Mouse (Mus musculus): ENCODE measurements around the gene Bhlhb9.
"Not testable (repeated sequence)": the region's sequence is repeated elsewhere in the genome, so short reads cannot be mapped to it uniquely, and the experiment has no call there.

The Bhlhb9 gene

DNA sequence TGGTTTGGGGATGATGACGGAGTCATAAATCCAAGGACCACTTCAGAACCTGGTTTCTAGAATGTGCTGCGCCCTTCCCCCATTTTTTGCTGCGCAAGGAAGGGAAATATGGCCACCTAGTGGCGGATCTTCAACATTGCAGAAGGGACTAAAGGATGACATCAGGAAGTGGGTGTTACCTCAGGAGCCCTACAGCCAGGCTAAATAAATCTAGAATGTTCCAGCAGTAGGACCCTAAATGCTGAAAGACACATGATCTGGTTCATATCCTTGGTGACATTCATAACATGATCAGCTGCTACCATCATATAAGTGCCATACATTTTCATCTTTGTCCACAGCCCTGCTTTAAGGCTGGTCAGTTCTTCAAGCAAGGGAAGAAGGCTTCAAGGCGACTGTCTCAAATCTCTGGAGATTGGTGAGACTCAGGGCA, at the start of gene Bhlhb9:
Gene Bhlhb9, plus strand, starts transcription at position 383 of the 433 bp plus-strand sequence.
- peak; percentile 60 to 71 for DNase-seq

DNA sequence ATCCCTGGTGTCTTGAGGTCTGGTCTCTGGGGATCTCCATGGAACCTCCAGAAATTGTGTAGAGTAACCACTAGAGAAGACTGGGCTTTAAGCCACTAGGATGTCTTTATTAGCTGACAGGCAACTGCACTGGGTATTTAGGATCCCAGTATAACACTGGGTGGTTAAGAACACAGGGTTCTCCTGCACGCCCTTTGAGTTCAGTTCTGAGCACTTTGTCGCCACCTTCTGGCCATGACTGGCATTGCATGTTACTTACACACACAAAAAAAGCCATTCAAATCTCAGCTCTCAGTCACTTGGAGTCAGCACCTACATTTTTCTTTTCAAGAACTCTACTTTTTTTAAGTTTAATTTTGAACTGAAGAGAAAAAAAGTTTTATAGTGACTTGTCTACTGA, 44.6 kb upstream of the Bhlhb9 start:
- peak; percentile 82 to 84 for DNase-seq

DNA sequence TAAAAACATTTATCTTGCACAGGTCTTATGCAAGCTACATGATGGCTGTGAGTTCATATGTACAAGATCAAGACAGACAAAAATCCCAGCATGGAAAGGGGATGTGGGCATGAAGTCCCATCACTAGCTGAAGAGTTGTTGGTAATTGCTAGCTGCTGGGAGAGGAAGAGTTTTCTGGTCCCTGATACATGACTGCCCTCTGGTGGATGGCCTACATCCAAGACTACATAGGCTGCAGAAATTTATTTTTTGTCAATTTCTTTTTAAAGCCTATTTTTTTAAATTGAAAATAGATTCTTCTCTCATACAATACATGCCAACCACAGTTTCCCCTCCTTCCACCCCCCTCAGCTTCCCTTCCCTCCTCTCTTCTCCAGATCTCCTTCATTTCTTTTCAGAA, 35.7 kb upstream of the Bhlhb9 start:
- DNase-seq, result peak; percentile 33 to 58

DNA sequence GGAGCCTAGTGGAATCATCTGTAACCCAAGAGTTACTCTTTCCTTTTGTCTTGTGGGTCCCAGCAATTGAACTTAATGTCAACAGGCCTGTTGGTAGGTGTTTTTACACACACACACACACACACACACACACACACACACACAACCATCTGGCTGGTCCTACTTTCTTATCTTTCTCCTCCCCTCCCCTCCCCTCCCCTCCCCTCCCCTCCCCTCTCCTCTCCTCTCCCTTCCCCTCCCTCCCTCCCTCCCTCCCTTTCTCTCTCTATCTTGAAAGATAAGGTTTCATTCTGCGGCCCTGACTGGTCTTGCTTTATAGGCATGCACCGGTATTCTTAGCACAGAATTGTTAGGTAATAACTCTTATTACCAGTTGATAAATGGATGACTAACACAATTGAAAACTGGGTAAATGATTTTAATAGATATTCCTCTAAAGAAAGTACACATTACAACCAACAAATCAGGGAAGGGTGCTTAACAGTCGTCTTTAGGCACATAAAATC, 29.3 kb upstream of the Bhlhb9 start:
- DNase-seq, result no peak

DNA sequence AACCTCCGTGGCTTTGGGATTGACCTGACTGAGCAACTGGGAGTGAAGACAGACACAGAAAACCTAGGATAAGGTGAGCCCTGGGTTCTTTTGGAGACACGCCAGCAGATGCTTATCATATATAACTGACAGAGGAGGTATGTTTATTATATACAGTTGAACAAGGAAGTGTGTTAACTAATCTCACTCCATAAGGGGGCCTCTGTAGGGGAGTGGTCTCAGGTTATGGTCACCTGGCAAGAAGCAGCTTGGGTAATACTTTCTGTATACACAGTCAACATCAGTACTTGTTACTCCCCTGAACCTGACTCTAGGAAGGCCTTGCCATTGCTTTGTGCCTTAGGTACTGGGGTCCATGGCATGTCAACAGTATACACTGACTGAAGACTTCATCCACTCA, 28.8 kb upstream of the Bhlhb9 start:
- DNase-seq, result no peak

DNA sequence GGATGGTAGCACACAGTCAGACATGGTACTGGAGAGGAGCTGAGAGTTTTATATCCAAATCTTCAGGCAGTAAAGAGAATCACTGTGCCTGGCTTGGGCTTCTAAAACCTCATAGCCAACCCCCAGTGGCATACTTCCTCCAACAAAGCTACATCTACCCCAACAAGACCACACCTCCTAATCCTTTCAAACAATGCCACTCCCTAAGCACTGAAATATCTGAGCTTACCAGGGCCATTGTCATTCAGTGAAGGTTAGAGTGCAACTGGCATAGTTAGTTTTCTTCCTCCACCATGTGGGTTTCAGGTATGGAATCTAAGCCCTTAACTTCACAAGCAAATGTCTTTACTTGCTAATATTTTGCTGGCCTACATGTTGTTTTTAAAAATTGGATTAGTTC, 5.9 kb upstream of the Bhlhb9 start:
- DNase-seq, result no peak

DNA sequence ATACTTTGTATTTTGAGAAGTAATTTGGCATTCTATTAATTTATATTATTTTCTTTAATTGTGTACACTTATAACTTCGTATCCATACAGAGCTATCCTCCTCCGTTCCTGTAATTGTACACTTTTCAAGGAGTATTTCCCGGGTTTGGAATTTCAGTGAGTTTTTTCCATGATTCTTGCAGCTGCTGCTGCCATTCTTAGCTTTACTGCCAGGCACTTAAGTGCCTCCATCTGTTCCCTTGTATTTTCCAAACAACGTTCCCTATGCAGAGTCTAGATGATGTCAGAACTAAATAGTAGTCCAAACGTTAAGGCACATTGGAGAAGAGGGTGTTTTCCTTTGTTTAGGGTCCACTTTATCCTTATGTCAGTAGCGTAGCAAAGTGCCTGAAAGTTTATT, 5.1 kb upstream of the Bhlhb9 start:
- DNase-seq, result no peak

DNA sequence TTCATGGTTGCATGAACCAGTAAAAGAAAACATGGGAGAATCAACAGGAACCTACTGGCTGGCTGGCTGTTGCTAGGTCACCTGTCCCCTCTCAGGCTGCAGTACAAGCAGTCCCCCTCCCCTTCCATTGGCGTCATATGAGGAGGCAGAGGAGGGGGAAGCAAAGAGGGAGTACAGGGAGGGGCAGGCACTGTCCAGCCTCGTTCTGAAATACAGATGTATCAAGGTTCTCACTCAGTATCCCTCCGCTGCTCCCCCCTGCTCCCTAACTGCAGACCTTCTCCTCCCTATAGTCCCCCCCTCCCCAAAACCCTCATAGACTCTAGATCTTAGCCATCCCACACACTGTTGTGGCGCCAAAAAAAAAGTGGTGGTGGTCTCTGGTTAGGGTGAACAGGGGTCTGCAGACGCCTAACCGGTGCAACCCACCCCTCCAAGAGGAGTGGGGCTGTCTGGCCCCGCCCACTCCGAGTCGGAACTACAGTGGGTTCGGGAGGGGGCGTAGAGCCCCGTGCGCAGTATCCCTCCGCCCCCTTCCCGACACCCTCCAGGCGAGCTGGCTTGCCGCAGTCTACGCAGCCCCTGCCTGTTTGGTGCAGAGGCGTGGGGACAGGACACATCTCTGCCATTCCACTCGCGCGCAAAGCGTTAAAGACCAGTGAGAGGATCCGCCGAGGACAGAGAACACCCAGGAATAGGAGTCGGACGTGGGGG, 1.6 kb upstream of the Bhlhb9 start:
- peak; percentile 74 to 85 for DNase-seq

DNA sequence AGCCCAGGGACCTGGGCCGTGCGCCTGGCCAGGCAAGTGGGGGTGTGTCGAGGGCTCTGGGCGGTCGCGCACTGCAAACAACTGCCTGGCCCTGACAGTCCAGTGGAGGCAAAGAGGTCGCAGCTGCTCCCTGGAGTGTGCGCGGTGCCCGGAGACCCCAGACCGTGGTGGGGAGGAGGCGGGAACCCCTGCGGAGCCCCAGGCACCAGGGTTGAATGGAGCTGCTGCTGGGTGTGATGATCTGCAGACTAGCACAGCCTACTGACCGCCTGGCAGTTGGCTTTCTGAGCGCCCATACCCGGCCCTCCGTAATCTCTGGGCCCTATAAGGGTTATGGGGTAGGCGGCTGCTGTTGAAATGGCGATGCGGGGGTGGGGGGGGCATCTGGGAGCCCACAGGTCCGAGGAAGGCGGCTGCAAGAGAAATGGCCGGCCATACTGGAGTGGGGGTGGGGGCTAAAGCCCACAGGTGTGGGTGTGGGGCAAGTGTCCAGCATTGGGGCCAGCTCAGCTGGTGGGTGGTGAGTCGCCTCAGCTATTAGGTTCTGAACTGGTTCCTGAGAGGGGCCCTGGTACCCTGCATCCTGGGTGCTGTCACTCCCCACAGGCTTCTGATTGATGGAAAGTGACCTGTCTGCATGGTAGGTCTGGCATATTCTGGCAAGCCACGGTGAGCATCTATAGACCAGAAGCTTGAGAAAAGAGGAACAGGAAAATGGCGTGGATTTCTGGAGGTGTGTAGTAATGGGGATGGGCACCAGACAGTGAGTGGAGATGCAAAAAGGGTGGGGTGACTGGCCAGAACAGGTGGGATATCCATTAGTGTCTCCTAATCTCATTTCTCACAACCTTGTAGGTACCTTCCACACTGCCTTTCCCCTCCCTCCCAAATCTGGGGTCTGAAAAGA, 836 bp upstream of the Bhlhb9 start:
- peak in 1 of 2 experiments; percentile 26 for DNase-seq

DNA sequence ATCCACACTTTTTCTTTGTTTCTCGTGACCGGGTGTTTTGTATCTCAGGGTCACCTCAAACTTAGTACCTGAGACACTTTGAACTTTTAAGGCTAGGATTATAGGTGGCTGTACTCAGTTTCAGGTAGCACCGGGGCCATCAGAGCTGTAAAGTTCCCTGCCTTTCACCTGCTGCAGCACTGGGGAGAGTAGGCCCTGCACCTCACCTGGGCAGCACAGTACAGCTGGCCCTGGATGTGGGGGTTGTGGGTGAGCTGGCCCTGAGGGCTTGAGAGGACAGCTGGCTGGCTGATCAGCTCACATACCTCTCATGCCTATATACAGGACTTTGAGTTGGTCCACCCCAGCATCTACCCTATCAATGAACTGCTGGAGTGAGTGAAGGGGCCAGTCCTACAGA, 6.8 kb downstream of the Bhlhb9 start:
- no peak for DNase-seq

DNA sequence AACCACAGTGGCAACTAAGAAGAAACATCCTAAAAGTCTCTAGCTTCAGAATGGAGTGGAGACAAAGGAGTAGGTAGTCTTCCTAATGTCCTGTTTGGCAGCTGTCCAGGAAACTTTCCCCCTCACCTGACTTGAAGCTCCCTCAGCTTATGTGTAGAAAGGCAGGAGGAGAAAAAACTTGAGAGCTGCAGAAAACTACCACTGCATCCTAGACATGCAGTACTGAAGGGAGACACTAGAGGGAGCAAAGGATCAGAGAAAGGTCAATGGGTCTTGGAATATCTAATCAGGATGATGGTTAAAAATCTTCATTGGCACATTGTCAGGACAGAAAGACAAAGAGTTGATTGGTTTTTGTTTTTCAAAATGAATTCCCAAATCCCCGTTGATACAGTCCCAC, 8.4 kb downstream of the Bhlhb9 start:
- DNase-seq, result peak in 1 of 2 experiments; percentile 7

DNA sequence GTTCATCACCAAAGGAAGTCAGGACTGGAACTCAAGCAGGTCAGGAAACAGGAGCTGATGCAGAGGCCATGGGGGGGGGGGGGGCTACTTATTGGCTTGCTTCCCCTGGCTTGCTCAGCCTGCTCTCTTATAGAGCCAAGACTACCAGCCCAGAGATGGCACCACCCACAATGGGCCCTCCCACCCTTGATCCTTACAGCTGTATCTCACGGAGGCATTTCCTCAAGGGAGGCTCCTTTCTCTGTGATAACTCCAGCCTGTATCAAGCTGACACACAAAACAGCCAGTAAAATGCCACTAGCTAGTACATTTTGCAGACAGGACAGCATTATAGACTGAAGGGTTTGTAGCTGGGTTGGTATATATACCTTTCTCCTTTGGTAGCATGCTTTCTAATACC, 38.5 kb downstream of the Bhlhb9 start:
- DNase-seq, result not testable (repeated sequence)

DNA sequence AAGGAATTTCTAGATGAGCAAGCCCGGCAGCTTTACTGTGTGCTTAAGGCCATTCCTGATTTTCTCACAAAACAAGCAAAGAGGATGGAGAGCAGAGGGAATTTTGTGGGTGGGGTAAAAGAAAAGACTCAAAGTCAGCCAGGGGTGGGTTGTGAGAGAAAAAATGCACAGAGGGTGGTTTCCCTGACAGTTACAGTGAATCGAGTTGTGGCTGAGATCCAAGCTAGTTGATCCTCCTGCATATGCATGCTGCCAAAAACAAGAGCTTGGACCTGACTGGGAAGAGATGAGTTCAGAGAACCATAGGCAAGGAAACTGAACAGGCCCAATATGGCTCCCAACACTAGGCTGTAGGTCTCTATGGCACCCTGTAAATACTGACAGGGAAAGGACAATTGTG, 40.5 kb downstream of the Bhlhb9 start:
- DNase-seq, result no peak

DNA sequence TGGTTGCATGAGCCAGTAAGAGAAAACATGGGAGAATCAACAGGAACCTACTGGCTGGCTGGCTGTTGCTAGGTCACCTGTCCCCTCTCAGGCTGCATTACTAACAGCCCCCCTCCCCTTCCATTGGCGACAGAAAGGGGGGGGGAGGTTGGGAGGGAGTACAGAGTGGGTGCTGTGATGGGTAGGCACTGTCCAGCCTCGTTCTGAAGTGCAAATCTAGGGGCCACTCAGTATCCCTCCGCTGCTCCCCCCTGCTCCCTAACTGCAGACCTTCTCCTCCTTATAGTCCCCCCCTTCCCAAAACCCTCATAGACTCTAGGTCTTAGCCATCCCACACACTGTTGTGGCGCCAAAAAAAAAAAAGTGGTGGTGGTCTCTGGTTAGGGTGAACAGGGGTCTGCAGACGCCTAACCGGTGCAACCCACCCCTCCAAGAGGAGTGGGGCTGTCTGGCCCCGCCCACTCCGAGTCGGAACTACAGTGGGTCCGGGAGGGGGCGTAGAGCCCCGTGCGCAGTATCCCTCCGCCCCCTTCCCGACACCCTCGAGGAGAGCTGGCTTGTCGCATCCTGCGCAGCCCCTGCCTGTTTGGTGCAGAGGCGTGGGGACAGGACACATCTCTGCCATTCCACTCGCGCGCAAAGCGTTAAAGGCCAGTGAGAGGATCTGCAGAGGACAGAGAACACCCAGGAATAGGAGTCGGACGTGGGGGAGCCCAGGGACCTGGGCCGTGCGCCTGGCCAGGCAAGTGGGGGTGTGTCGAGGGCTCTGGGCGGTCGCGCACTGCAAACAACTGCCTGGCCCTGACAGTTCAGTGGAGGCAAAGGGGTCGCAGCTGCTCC, 41.3 kb downstream of the Bhlhb9 start, which contains the start of gene Gprasp2:
Gene Gprasp2, plus strand, starts transcription at position 514 of the 840 bp plus-strand sequence.
- peak; percentile 63 to 72 for DNase-seq

DNA sequence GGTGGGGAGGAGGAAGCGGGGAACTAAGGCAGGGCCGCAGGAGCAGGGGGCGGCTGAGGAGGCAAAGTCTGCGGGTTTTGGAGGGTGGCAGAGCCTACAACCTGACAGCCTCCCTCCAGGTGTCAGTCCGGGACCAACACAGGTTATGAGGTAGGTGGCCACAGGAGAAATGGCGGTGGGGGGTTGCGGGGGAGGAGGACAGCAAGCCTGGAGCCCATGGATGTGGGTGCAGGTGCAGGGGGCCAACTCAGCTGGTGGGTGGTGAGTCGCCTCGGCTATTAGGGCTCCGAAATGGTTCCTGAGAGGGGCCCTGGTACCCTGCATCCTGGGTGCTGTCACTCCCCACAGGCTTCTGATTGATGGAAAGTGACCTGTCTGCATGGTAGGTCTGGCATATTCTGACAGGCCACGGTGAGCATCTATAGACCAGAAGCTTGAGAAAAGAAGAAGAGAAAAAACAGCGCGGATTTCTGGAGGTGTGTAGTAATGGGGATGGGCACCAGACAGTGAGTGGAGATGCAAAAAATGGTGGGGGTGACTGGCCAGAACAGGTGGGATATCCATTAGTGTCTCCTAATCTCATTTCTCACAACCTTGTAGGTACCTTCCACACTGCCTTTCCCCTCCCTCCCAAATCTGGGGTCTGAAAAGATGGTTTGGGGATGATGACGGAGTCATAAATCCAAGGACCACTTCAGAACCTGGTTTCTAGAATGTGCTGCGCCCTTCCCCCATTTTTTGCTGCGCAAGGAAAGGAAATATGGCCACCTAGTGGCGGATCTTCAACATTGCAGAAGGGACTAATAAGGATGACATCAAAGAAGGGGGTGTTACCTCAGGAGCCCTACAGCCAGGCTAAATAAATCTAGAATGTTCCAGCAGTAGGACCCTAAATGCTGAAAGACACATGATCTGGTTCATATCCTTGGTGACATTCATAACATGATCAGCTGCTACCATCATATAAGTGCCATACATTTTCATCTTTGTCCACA, 42.3 kb downstream of the Bhlhb9 start:
- peak; percentile 47 to 61 for DNase-seq

DNA sequence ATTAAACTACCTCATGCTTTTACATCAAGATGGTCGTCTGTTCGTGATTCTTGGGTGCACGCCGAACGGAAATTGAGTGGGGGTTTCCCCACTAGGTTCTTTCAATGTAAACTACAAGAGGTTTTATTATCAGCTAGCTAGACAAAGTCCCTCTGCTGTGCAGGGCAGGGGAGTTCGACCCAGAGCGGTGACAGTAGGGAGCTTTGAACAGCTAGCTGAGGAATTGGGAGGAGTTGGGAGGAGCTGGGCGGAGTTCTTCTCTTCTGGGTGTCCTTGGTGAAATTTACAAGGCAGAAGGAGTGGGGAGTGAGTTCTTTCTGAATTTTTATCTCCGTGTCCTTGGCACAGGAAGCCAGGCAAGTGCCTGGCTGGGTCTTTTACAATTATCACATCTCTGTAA, 69.4 kb downstream of the Bhlhb9 start:
- DNase-seq, result not testable (repeated sequence)

DNA sequence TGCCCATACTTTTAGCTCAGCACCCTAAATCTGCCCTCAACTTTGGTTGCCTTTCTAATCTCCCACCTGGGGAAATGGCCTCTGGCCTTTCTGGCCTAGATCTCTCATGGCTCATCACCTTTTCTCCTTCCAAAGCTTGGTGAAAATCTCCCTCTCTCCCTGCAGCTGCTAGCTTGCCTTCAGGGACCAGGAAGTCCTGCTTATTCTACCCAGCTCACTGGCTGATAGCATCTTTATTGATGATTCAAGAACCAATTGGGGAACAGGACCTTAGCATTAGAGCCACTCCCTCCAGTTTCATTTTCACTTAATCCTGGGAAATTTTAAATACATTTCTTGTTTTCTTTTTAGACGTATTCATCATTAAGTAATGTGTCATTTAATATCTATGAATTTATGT, 79.3 kb downstream of the Bhlhb9 start:
- DNase-seq, result no peak

DNA sequence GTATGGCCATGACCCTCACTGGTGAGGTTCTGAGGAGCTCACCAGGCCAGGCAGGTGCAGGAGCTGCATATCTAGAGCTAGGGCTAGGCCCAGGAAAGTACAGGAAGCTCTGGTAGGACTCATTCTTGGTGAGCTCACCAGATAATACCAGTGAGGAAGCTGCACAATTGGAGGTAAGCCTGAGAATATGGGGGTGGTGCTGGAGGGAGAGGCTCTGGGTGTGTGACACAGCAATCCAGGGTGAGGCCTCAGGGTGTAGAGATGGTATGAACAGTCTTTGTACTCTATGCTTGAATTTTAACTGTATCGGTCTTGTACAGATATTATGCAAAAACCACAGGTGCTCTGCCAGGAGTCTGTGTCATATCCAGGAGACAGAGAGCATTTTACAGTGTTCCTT, 82.2 kb downstream of the Bhlhb9 start:
- no peak for DNase-seq

DNA sequence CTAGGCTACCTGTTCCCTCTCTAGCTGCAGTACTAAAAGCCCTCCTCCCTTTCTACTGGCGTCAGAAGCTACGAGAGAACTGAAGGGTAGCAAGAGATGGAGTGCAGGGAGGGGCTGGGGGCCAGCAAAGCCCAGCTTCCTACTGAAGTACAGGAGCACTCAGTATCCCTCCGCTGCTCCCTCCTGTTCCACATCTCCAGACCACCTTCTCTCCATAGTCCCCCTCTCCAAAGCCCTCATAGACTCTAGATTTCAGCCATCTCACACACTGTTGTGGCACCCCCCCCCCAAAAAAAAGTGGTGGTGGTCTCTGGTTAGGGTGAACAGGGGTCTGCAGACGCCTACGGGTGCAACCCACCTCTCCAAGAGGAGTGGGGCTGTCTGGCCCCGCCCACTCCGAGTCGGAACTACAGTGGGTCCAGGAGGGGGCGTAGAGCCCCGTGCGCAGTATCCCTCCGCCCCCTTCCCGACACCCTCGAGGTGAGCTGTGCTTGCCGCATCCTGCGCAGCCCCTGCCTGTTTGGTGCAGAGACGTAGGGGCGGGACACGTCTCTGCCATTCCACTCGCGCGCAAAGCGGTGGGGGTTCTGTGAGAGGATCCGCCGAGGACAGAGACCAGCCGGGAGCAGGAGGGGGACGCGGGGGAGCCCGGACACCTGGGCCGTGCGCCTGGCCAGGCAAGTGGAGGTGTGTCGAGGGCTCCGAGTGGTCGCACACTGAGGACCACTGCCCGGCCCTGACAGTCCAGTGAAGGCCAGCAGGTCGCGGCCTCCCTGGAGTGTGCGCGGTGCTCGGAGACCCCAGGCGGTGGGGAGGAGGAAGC, 88.2 kb downstream of the Bhlhb9 start:
- peak; percentile 80 to 89 for DNase-seq

DNA sequence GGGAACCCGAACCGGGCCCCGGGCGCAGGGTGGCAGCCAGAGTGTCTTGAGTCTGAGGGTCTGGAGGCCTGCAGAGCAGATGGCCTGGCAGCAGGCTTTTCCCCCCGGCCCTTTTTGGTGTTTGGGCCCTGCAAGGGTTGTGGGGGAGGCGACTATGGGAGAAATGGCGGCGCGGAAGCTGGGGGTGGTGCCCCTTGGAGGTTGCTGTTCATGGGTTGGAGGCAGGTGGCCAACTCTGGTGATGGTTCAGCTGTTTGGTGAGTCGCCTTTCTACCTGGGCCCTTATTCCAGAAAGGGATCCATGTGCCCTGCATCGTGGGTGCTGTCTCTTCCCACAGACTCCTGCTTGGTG, 88.8 kb downstream of the Bhlhb9 start:
- peak; percentile 37 to 61 for DNase-seq

DNA sequence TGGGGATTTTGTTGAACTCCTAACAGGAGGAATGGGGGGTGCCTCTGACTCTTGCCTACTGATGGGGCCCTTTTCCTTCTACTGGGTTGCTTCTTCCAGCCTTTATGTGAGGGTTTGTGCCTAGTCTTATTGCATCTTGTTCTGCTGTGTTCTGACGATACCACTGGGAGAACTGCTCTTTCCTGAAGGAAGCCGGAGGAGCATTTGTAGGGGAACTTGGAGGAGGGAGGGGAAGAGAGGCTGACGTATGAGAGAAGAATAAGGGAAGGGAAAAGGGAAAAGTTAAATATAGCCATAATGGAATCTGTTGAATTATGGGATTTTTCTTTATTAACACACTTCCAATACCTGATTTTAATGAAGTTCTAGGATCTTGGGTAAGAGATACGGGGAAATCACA, 119.2 kb downstream of the Bhlhb9 start:
- no peak for DNase-seq

Measured in kidney, postnatal 4 days (tissue).